9 mouse cellular contexts compared by ENCODE assay signal in the genomic region with DNA sequence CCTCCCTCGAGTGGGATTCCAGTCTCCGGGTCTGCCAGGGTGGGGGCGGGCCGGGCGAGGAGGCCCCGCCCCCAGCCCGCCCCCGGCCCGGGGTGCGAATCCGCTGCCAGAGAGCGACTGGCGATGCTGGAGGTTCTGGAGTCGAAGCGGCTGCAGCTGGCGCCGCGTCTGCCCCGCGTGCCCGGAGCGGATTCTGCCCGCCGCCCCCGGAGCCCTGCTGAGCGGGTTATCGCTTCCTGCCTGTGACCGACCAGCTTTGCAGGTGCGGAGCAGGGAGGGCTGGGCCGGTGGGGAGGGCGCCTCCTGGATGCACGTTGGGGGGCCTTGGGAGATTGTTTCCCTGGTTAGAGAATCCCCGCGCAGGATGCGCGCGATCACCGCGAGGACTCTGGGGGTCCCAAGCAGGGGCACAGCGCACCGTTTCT. TPM values are rescaled to one million over a fixed set of nuclear protein-coding genes. Genes with fewer than 3 reads are reported as not detected.
DNase-seq lines count a peak whose midpoint lies in the region; ATAC-seq lines count a peak whose summit lies in the region.
"Had no signal": no experiment of that assay in that cellular context is flagged by ENCODE, and none has a peak within 500 bp of the region (broad histone marks: within the 10 kb centered on the region; RNA-seq: fewer than 3 reads in every experiment).

No protein-coding gene starts in this region.

- H3K4me2 ChIP-seq in hindbrain, embryonic 13.5 days: peak overlapping the region; percentile 91
- peak overlapping the region; percentile 76 for H3K4me2 ChIP-seq in liver, embryonic 11.5 days

- H3K4me1 ChIP-seq in hindbrain, embryonic 13.5 days (replicated peaks): peaks cover 29% of the 10 kb centered on the region
- H3K4me1 ChIP-seq in liver, embryonic 11.5 days (replicated peaks; ENCODE audit: control insufficient read depth, insufficient read depth, low read length): peaks cover 8% of the 10 kb centered on the region

- WGBS in hindbrain, embryonic 13.5 days: under 1% methylated on average over 40 of the region's 41 CpGs
- under 1% methylated on average over 38 of the region's 41 CpGs for WGBS in liver, embryonic 11.5 days

- H3K27ac ChIP-seq in hindbrain, embryonic 13.5 days: no peak overlapping the region
- no peak overlapping the region for H3K27ac ChIP-seq in liver, embryonic 11.5 days (ENCODE audit: low read depth, low read length)

- peak overlapping the region; percentile 72 for H3K9ac ChIP-seq in hindbrain, embryonic 13.5 days
- no peak overlapping the region for H3K9ac ChIP-seq in liver, embryonic 11.5 days (ENCODE audit: low read depth, low read length)

- H3K27me3 ChIP-seq in hindbrain, embryonic 13.5 days: peaks cover 27% of the 10 kb centered on the region
- H3K27me3 ChIP-seq in liver, embryonic 11.5 days (replicated peaks; ENCODE audit: control insufficient read depth, insufficient read depth, low read length): peaks cover 49% of the 10 kb centered on the region

- ATAC-seq in frontal cortex, adult (ENCODE audit: low TSS enrichment): peak; percentile 42
- ATAC-seq in common myeloid progenitor, adult 5-6 weeks (replicated peaks; ENCODE audit: low read depth, poor library complexity, severe bottlenecking): peak; percentile 59
- ATAC-seq in hindbrain, embryonic 13.5 days (ENCODE audit: low FRiP score): peak; percentile 50
- ATAC-seq in liver, embryonic 11.5 days (replicated peaks; ENCODE audit: low FRiP score): no peak

- H3K4me3 ChIP-seq in hindbrain, embryonic 13.5 days: peak overlapping the region; percentile 53
- H3K4me3 ChIP-seq in liver, embryonic 11.5 days (ENCODE audit: low read depth, low read length): peak overlapping the region; percentile 50

- no peaks in the 10 kb centered on the region for H3K9me3 ChIP-seq in hindbrain, embryonic 13.5 days
- no peaks in the 10 kb centered on the region for H3K9me3 ChIP-seq in liver, embryonic 11.5 days (ENCODE audit: control insufficient read depth, low read length)

- DNase-seq in frontal cortex, postnatal 14 days (ENCODE audit: low spot score in 2 of 2): no peak
- peak; percentile 51 for DNase-seq in A20 (ENCODE audit: low read depth, low spot score)
- DNase-seq in liver, embryonic 11.5 days (ENCODE audit: low spot score): peak; percentile 52
- DNase-seq in retina, embryonic 14.5 days (ENCODE audit: low spot score): peak; percentile 49
- no peak for DNase-seq in urinary bladder, postnatal 4 days (ENCODE audit: low spot score in 2 of 2)

- no peaks in the 10 kb centered on the region for H3K36me3 ChIP-seq in hindbrain, embryonic 13.5 days
- no peaks in the 10 kb centered on the region for H3K36me3 ChIP-seq in liver, embryonic 11.5 days (ENCODE audit: control insufficient read depth, insufficient read depth, low read length)

RNA-seq across cellular contexts. Expression of a gene that starts 0.3 kb away (rescaled TPM):
- total RNA-seq in common myeloid progenitor, adult 5-6 weeks (2017): 0.32 TPM in 1 of 2 replicates, not detected in the other
- 12.4 and 13.3 TPM in 2 replicates for polyA plus RNA-seq in hindbrain, embryonic 13.5 days (2015; fragmentation: Nextera tagmentation; extraction: Ambion mirVana)
- 0.56 and 0.88 TPM in 2 replicates for polyA plus RNA-seq in liver, embryonic 11.5 days (2014; fragmentation: Nextera tagmentation; extraction: Ambion mirVana)

RNA-seq across cellular contexts. Expression of a gene that starts 7.5 kb away (rescaled TPM):
- total RNA-seq in common myeloid progenitor, adult 5-6 weeks (2017): not detected in 2 replicates
- not detected in 2 replicates for polyA plus RNA-seq in hindbrain, embryonic 13.5 days (2015; fragmentation: Nextera tagmentation; extraction: Ambion mirVana)
- polyA plus RNA-seq in liver, embryonic 11.5 days (2014; fragmentation: Nextera tagmentation; extraction: Ambion mirVana): not detected in 2 replicates
- polyA plus RNA-seq: large intestine, adult 2 months had no signal

RNA-seq across cellular contexts. Expression of a gene that starts 14.1 kb away (rescaled TPM):
- 12.8 and 23.2 TPM in 2 replicates for total RNA-seq in common myeloid progenitor, adult 5-6 weeks (2017)
- 7.7 and 9.5 TPM in 2 replicates for polyA plus RNA-seq in hindbrain, embryonic 13.5 days (2015; fragmentation: Nextera tagmentation; extraction: Ambion mirVana)
- 30.4 and 32.9 TPM in 2 replicates for polyA plus RNA-seq in liver, embryonic 11.5 days (2014; fragmentation: Nextera tagmentation; extraction: Ambion mirVana)

RNA-seq across cellular contexts. Expression of a gene that starts 29.1 kb away (rescaled TPM):
- 0.41 TPM in 1 of 2 replicates, not detected in the other for total RNA-seq in common myeloid progenitor, adult 5-6 weeks (2017)
- 1.8 and 2.1 TPM in 2 replicates for polyA plus RNA-seq in hindbrain, embryonic 13.5 days (2015; fragmentation: Nextera tagmentation; extraction: Ambion mirVana)
- polyA plus RNA-seq in liver, embryonic 11.5 days (2014; fragmentation: Nextera tagmentation; extraction: Ambion mirVana): 1.3 and 1.5 TPM in 2 replicates

RNA-seq across cellular contexts. Expression of a gene that starts 39.5 kb away (rescaled TPM):
- total RNA-seq in common myeloid progenitor, adult 5-6 weeks (2017): 42.5 and 52.7 TPM in 2 replicates
- 4.8 and 5.8 TPM in 2 replicates for polyA plus RNA-seq in hindbrain, embryonic 13.5 days (2015; fragmentation: Nextera tagmentation; extraction: Ambion mirVana)
- 44.3 and 47.4 TPM in 2 replicates for polyA plus RNA-seq in liver, embryonic 11.5 days (2014; fragmentation: Nextera tagmentation; extraction: Ambion mirVana)

Comparison
In these comparisons a context has a peak if more than half of its experiments do, and no peak if none do; other contexts are left out.
1. DNase-seq: peak in A20 (single experiment), liver, embryonic 11.5 days (single experiment) and retina, embryonic 14.5 days (single experiment); none in frontal cortex, postnatal 14 days (0 of 2) and urinary bladder, postnatal 4 days (0 of 2).